Mouse (Mus musculus) cerebellum, postnatal 4 days (tissue): Measurements from ENCODE around the gene Lrmp.
A peak's percentile ranks its signal among the peaks of the same experiment; 100 is the strongest.

Source experiments
- DNase-seq, 2 experiments: peaks; one replicate each; pipeline ENCODE4 v3.0.0; 2022; ENCODE audit warnings: low spot score in 2 of 2, mixed read lengths in 1 of 2

Lrmp gene

GRCm38 (mm10) chr6:145136831-145137230 lies 21.4 kb downstream of the Lrmp start:
- DNase-seq = no peak

GRCm38 (mm10) chr6:145139236-145139635 lies 23.8 kb downstream of the Lrmp start:
- no peak for DNase-seq

GRCm38 (mm10) chr6:145139776-145140475 lies 24.5 kb downstream of the Lrmp start:
- no peak for DNase-seq

GRCm38 (mm10) chr6:145140706-145141105 lies 25.3 kb downstream of the Lrmp start:
- DNase-seq = no peak

GRCm38 (mm10) chr6:145141827-145142226 lies 26.4 kb downstream of the Lrmp start:
- DNase-seq = no peak

- DNase-seq = no peak
These were observed 29.7 kb downstream of the Lrmp start for GRCm38 (mm10) chr6:145145173-145145572.

- DNase-seq = no peak
These were observed 32.3 kb downstream of the Lrmp start for GRCm38 (mm10) chr6:145147716-145148115.

- DNase-seq = no peak
These were observed 33.6 kb downstream of the Lrmp start for GRCm38 (mm10) chr6:145149054-145149453.

- DNase-seq = no peak
These were observed 43.2 kb downstream of the Lrmp start for GRCm38 (mm10) chr6:145158619-145159018.

- DNase-seq = no peak
These were observed 45.1 kb downstream of the Lrmp start for GRCm38 (mm10) chr6:145160581-145160980.

GRCm38 (mm10) chr6:145171892-145172606 lies 56.6 kb downstream of the Lrmp start:
- DNase-seq = no peak

- DNase-seq = peak in 1 of 2 experiments; percentile 61
These were observed 58.3 kb downstream of the Lrmp start for GRCm38 (mm10) chr6:145173781-145174191.

- no peak for DNase-seq
These were observed 60.1 kb downstream of the Lrmp start for GRCm38 (mm10) chr6:145175571-145175981.

- DNase-seq = no peak
These were observed 61.0 kb downstream of the Lrmp start for GRCm38 (mm10) chr6:145176474-145176873.

GRCm38 (mm10) chr6:145179665-145180064 lies 64.2 kb downstream of the Lrmp start:
- DNase-seq = peak; percentile 37 to 50

GRCm38 (mm10) chr6:145182044-145182443 lies 66.6 kb downstream of the Lrmp start:
- no peak for DNase-seq

- no peak for DNase-seq
These were observed 70.6 kb downstream of the Lrmp start for GRCm38 (mm10) chr6:145186096-145186495.

GRCm38 (mm10) chr6:145187093-145188088 lies 71.9 kb downstream of the Lrmp start:
- peak in 1 of 2 experiments; percentile 46 for DNase-seq

- no peak for DNase-seq
These were observed 77.6 kb downstream of the Lrmp start for GRCm38 (mm10) chr6:145193038-145193437.

GRCm38 (mm10) chr6:145193446-145193845 lies 78.0 kb downstream of the Lrmp start:
- DNase-seq = no peak

GRCm38 (mm10) chr6:145197949-145198686 lies 82.7 kb downstream of the Lrmp start:
- no peak for DNase-seq
